Mouse (Mus musculus) testis, adult 2 months (tissue): ENCODE measurements at regions not wholly inside any gene's neighbourhood (a gene's known extent, or its start where the extent isn't known, plus 50 kb on each side); places are given as distances from the start of the nearest gene placed in this dataset.
"Not testable (repeated sequence)": the region's sequence is repeated elsewhere in the genome, so short reads cannot be mapped to it uniquely, and the experiment has no call there.

ENCODE experiments used
- H3K27ac ChIP-seq: fragments of 200-500 bp; 2 replicates; pipeline ENCODE4 v1.5.1; 2012; ENCODE audit warnings: low read depth, low read length; ENCODE audit not compliant: control insufficient read depth, insufficient read depth
- H3K27me3 ChIP-seq: fragments of 200-500 bp; 2 replicates; pipeline ENCODE4 v1.6.1; 2012; ENCODE audit warnings: mild to moderate bottlenecking, low read length, moderate library complexity; ENCODE audit not compliant: control insufficient read depth, insufficient read depth
- H3K36me3 ChIP-seq: fragments of 200-500 bp; 2 replicates; pipeline ENCODE4 v1.6.1; 2012; ENCODE audit warnings: mild to moderate bottlenecking, low read length; ENCODE audit not compliant: control insufficient read depth, insufficient read depth
- H3K4me1 ChIP-seq: fragments of 200-500 bp; 2 replicates; pipeline ENCODE4 v1.6.1; 2012; ENCODE audit warnings: low read length; ENCODE audit not compliant: control insufficient read depth, insufficient read depth
- H3K4me3 ChIP-seq: fragments of 200-500 bp; 2 replicates; pipeline ENCODE4 v1.5.1; 2012; ENCODE audit warnings: low read depth, mild to moderate bottlenecking, low read length, moderate library complexity, mixed read lengths; ENCODE audit not compliant: control insufficient read depth
- CTCF ChIP-seq: fragments of 200-500 bp; IDR thresholded peaks from 2 replicates; pipeline ENCODE4 v1.5.1; 2012; ENCODE audit warnings: low read depth, mild to moderate bottlenecking, inconsistent platforms, low read length, moderate library complexity; ENCODE audit not compliant: control insufficient read depth, insufficient read depth, insufficient replicate concordance
- POLR2A ChIP-seq: fragments of 200-500 bp; IDR thresholded peaks from 2 replicates; pipeline ENCODE4 v1.6.1; 2012; ENCODE audit warnings: low read depth, mild to moderate bottlenecking, inconsistent platforms, low read length, moderate library complexity; ENCODE audit not compliant: control insufficient read depth

- Histone ChIP-seq H3K27me3 (no peaks in the 10 kb centered on the region), H3K4me1 (no peaks in the 10 kb centered on the region), H3K36me3 (no peaks in the 10 kb centered on the region), H3K4me3 (no peak overlapping the region), H3K27ac (no peak overlapping the region)
- TF ChIP-seq CTCF, result no peak
- TF ChIP-seq POLR2A, result no peak
These were observed 67.2 kb downstream of the Qdpr start for GRCm38 (mm10) chr5:45382804-45383203.

- Histone ChIP-seq H3K27ac (no peak overlapping the region), H3K36me3 (no peaks in the 10 kb centered on the region), H3K4me3 (no peak overlapping the region), H3K27me3 (no peaks in the 10 kb centered on the region), H3K4me1 (no peaks in the 10 kb centered on the region)
- no peak for TF ChIP-seq CTCF
- TF ChIP-seq POLR2A, result no peak
These were observed 71.5 kb downstream of the Qdpr start for GRCm38 (mm10) chr5:45378486-45378885.

GRCm38 (mm10) chr5:45373069-45373468 lies 77.0 kb downstream of the Qdpr start:
- H3K27ac ChIP-seq, result no peak overlapping the region
- no peaks in the 10 kb centered on the region for H3K36me3 ChIP-seq
- TF ChIP-seq CTCF (no peak), POLR2A (no peak)
- H3K27me3 ChIP-seq, result no peaks in the 10 kb centered on the region
- no peaks in the 10 kb centered on the region for H3K4me1 ChIP-seq
- H3K4me3 ChIP-seq, result no peak overlapping the region

- Histone ChIP-seq H3K27me3 (no peaks in the 10 kb centered on the region), H3K4me3 (no peak overlapping the region)
- TF ChIP-seq CTCF, result no peak
- no peak for TF ChIP-seq POLR2A
These were observed 81.6 kb downstream of the Qdpr start for GRCm38 (mm10) chr5:45368451-45368850.

GRCm38 (mm10) chr5:45360189-45360588 lies 89.8 kb downstream of the Qdpr start:
- no peaks in the 10 kb centered on the region for H3K36me3 ChIP-seq
- H3K27ac ChIP-seq, result no peak overlapping the region
- TF ChIP-seq POLR2A, result no peak
- no peaks in the 10 kb centered on the region for H3K4me1 ChIP-seq
- no peak overlapping the region for H3K4me3 ChIP-seq
- H3K27me3 ChIP-seq, result no peaks in the 10 kb centered on the region

More at GRCm38 (mm10) chr5:45368451-45368850, 81.6 kb downstream of the Qdpr start:
- Histone ChIP-seq H3K4me1 (no peaks in the 10 kb centered on the region), H3K36me3 (no peaks in the 10 kb centered on the region), H3K27ac (no peak overlapping the region)

GRCm38 (mm10) chr5:45340411-45340810 lies 109.6 kb downstream of the Qdpr start:
- no peak for TF ChIP-seq CTCF
- no peak for TF ChIP-seq POLR2A
- Histone ChIP-seq H3K4me3 (no peak overlapping the region), H3K4me1 (no peaks in the 10 kb centered on the region), H3K36me3 (no peaks in the 10 kb centered on the region), H3K27me3 (no peaks in the 10 kb centered on the region), H3K27ac (no peak overlapping the region)

- H3K36me3 ChIP-seq, result no peaks in the 10 kb centered on the region
- no peaks in the 10 kb centered on the region for H3K27me3 ChIP-seq
- TF ChIP-seq POLR2A (no peak), CTCF (no peak)
- H3K4me1 ChIP-seq, result no peaks in the 10 kb centered on the region
- H3K4me3 ChIP-seq, result no peak overlapping the region
- no peak overlapping the region for H3K27ac ChIP-seq
These were observed 113.2 kb downstream of the Qdpr start for GRCm38 (mm10) chr5:45336801-45337200.

GRCm38 (mm10) chr5:45324468-45324867 lies 125.6 kb downstream of the Qdpr start:
- H3K36me3 ChIP-seq, H3K27me3 ChIP-seq, H3K27ac ChIP-seq, H3K4me3 ChIP-seq, H3K4me1 ChIP-seq: not testable (repeated sequence)

GRCm38 (mm10) chr5:45323500-45323899 lies 126.5 kb downstream of the Qdpr start:
- no peaks in the 10 kb centered on the region for H3K36me3 ChIP-seq
- TF ChIP-seq POLR2A, result no peak

More at GRCm38 (mm10) chr5:45323500-45323899, 126.5 kb downstream of the Qdpr start:
- Histone ChIP-seq H3K4me1 (no peaks in the 10 kb centered on the region), H3K27ac (no peak overlapping the region), H3K27me3 (no peaks in the 10 kb centered on the region), H3K4me3 (no peak overlapping the region)
